ENCODE assay signal across 25 mouse cellular contexts in the genomic region with DNA sequence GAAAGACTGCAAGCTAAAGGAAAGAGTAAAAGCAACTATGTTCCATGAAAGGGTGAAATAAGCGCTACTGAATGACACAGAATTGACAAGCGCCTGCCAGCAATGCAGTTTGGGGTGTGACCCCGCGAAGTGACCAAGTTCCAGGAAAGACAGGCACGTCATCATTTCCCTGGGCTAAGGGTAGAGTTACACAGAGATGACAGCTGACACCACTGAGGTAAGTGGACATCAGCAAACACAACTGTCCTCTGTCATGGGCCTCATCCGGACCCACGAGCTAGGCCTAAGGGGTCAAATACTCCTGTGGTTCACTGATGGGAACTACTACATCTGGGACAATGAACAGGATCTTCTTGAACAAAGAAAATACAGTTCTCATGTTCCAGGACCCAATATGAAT.
DNase-seq lines count a peak whose midpoint lies in the region; ATAC-seq and TF ChIP-seq lines count a peak whose summit lies in the region.
"Had no signal": no experiment of that assay in that cellular context is flagged by ENCODE, and none has a peak within 500 bp of the region (broad histone marks: within the 10 kb centered on the region; RNA-seq: fewer than 3 reads in every experiment).

No protein-coding gene starts in this region.

- H3K4me1 ChIP-seq in ES-Bruce4 (ENCODE audit: control insufficient read depth, insufficient read depth, low read length), result peaks cover 17% of the 10 kb centered on the region
- H3K4me1 ChIP-seq in liver, embryonic 14.5 days (replicated peaks; ENCODE audit: control insufficient read depth in 2 of 2, insufficient read depth in 2 of 2, low read length in 1 of 2), result peaks cover 46 to 51% of the 10 kb centered on the region in 2 experiments

- H3K27me3 ChIP-seq in ES-Bruce4 (ENCODE audit: control insufficient read depth, insufficient read depth, low read length, poor library complexity, severe bottlenecking), result no peaks in the 10 kb centered on the region
- no peaks in the 10 kb centered on the region for H3K27me3 ChIP-seq in liver, embryonic 14.5 days (ENCODE audit: control insufficient read depth, insufficient read depth, low read length)
- H3K27me3 ChIP-seq: embryonic facial prominence, embryonic 13.5 days; forebrain, embryonic 13.5 days; neural tube, embryonic 12.5 days had no signal

- H3K4me3 ChIP-seq in layer of hippocampus, adult 2 months, result no peak overlapping the region
- no peak overlapping the region for H3K4me3 ChIP-seq in ES-Bruce4 (ENCODE audit: low read depth, low read length)
- H3K4me3 ChIP-seq in liver, embryonic 14.5 days (ENCODE audit: insufficient read depth in 1 of 2, low read depth in 2 of 2, low read length in 2 of 2), result no peak overlapping the region
- H3K4me3 ChIP-seq: embryonic facial prominence, embryonic 13.5 days; erythroblast, embryonic 14.5 days; forebrain, embryonic 13.5 days; hindbrain, embryonic 10.5 days; neural tube, embryonic 12.5 days had no signal

- TF ChIP-seq CTCF in layer of hippocampus, adult 2 months (conservative IDR thresholded peaks at IDR 0.05), result no peak
- TF ChIP-seq CTCF in ES-Bruce4 (IDR thresholded peaks at IDR 0.05; ENCODE audit: low read depth, low read length), result no peak
- TF ChIP-seq CTCF in liver, embryonic 14.5 days (IDR thresholded peaks at IDR 0.05; ENCODE audit: low read depth), result no peak

- no peak for TF ChIP-seq EP300 in ES-Bruce4 (IDR thresholded peaks at IDR 0.05; ENCODE audit: insufficient read depth, low read depth, low read length)
- TF ChIP-seq EP300 in liver, embryonic 14.5 days (IDR thresholded peaks at IDR 0.05; ENCODE audit: low read depth), result no peak

- 0 out of 2 replicates have a peak, but pooled peaks have one; percentile 27 for ATAC-seq in liver, embryonic 14.5 days (ENCODE audit: insufficient read depth)
- ATAC-seq: forebrain, embryonic 13.5 days; hindbrain, postnatal 0 days; intestine, postnatal 0 days had no signal

- no peak overlapping the region for H3K4me2 ChIP-seq in liver, embryonic 14.5 days (ENCODE audit: low read depth)
- H3K4me2 ChIP-seq: embryonic facial prominence, embryonic 13.5 days; forebrain, embryonic 13.5 days; neural tube, embryonic 12.5 days had no signal

- DNase-seq in layer of hippocampus, adult 2 months (ENCODE audit: low spot score in 2 of 2), result no peak
- no peak for DNase-seq in layer of hippocampus, adult 11-12 months (ENCODE audit: low spot score)
- peak; percentile 35 for DNase-seq in 416B (ENCODE audit: low read depth)
- DNase-seq in liver, embryonic 14.5 days (ENCODE audit: low read depth in 3 of 3, low spot score in 3 of 3), result no peak
- DNase-seq in right cerebral cortex, adult 18-20 months, result no peak
- no peak for DNase-seq in cerebellum, adult 11 months
- DNase-seq: adrenal gland, postnatal 14 days; cerebellum, adult 8-10 months; cerebellum, postnatal 36 days; embryo, embryonic 11 days; gastrocnemius, postnatal 10 days; kidney, postnatal 4 days; lung, adult 18-20 months; midbrain, embryonic 14.5 days; retina, postnatal 1 day; thymus, adult 2 months; thymus, postnatal 4 days had no signal

- H3K9ac ChIP-seq in ES-Bruce4 (ENCODE audit: low read depth, poor library complexity, severe bottlenecking), result no peak overlapping the region
- H3K9ac ChIP-seq in liver, embryonic 14.5 days (replicated peaks), result no peak overlapping the region
- H3K9ac ChIP-seq: embryonic facial prominence, embryonic 13.5 days; forebrain, embryonic 13.5 days; neural tube, embryonic 12.5 days had no signal

- H3K9me3 ChIP-seq in ES-Bruce4 (replicated peaks; ENCODE audit: control insufficient read depth, insufficient read depth, low read length, poor library complexity, severe bottlenecking), result no peaks in the 10 kb centered on the region
- H3K9me3 ChIP-seq in liver, embryonic 14.5 days (ENCODE audit: control insufficient read depth, low read length), result no peaks in the 10 kb centered on the region
- H3K9me3 ChIP-seq: embryonic facial prominence, embryonic 13.5 days; forebrain, embryonic 13.5 days; hindbrain, embryonic 10.5 days; neural tube, embryonic 12.5 days had no signal

- no peak for TF ChIP-seq POLR2A in ES-Bruce4 (IDR thresholded peaks at IDR 0.05; ENCODE audit: insufficient read depth, low read length)

- H3K36me3 ChIP-seq in ES-Bruce4 (ENCODE audit: control insufficient read depth, insufficient read depth, low read length, poor library complexity, severe bottlenecking), result no peaks in the 10 kb centered on the region
- H3K36me3 ChIP-seq in liver, embryonic 14.5 days (replicated peaks; ENCODE audit: control insufficient read depth, insufficient read depth, low read depth), result no peaks in the 10 kb centered on the region
- H3K36me3 ChIP-seq: embryonic facial prominence, embryonic 13.5 days; hindbrain, embryonic 10.5 days; neural tube, embryonic 12.5 days had no signal

- WGBS in liver, embryonic 14.5 days (ENCODE audit: insufficient replicate concordance), result 66% methylated on average over 7 of the region's 7 CpGs

- peak overlapping the region; percentile 75; the same call in 1 of the 2 replicates for H3K27ac ChIP-seq in layer of hippocampus, adult 2 months
- H3K27ac ChIP-seq in ES-Bruce4 (ENCODE audit: insufficient read depth, low read length), result peak overlapping the region; percentile 0; the same call in 1 of the 2 replicates
- no peak overlapping the region for H3K27ac ChIP-seq in liver, embryonic 14.5 days
- H3K27ac ChIP-seq: embryonic facial prominence, embryonic 13.5 days; forebrain, embryonic 13.5 days; hindbrain, embryonic 10.5 days; hindbrain, postnatal 0 days; neural tube, embryonic 12.5 days had no signal
